Mouse (Mus musculus) urinary bladder, postnatal 4 days (tissue): ENCODE measurements around the gene Pdcl2.
A peak's percentile ranks its signal among the peaks of the same experiment; 100 is the strongest.

Source experiments
- DNase-seq, 2 experiments: peaks; one replicate each; pipeline ENCODE4 v3.0.0; 2021 to 2022; ENCODE audit warnings: low spot score in 2 of 2

Pdcl2 gene

GRCm38 (mm10) chr5:76330953-76331352, at the start of gene Pdcl2:
TSS of gene Pdcl2 (minus strand) at chr5:76331156.
- no peak for DNase-seq

- no peak for DNase-seq
These were observed 48.3 kb upstream of the Pdcl2 start for GRCm38 (mm10) chr5:76379216-76379615.

GRCm38 (mm10) chr5:76369215-76369840, 38.4 kb upstream of the Pdcl2 start:
- no peak for DNase-seq

- DNase-seq: no peak
These were observed 34.5 kb upstream of the Pdcl2 start for GRCm38 (mm10) chr5:76365406-76365805.

GRCm38 (mm10) chr5:76363453-76364104, 32.6 kb upstream of the Pdcl2 start, which contains the start of gene Nmu:
TSS of gene Nmu (minus strand) at chr5:76363788.
- DNase-seq: no peak

GRCm38 (mm10) chr5:76360786-76361185, 29.8 kb upstream of the Pdcl2 start:
- no peak for DNase-seq

GRCm38 (mm10) chr5:76360057-76360456, 29.1 kb upstream of the Pdcl2 start:
- DNase-seq: no peak

GRCm38 (mm10) chr5:76351953-76352611, 21.1 kb upstream of the Pdcl2 start:
- no peak for DNase-seq

GRCm38 (mm10) chr5:76351537-76351936, 20.6 kb upstream of the Pdcl2 start:
- no peak for DNase-seq

GRCm38 (mm10) chr5:76346137-76346536, 15.2 kb upstream of the Pdcl2 start:
- no peak for DNase-seq

- no peak for DNase-seq
These were observed 10.0 kb upstream of the Pdcl2 start for GRCm38 (mm10) chr5:76340931-76341330.

- no peak for DNase-seq
These were observed 6.1 kb upstream of the Pdcl2 start for GRCm38 (mm10) chr5:76337100-76337499.

- no peak for DNase-seq
These were observed 2.9 kb upstream of the Pdcl2 start for GRCm38 (mm10) chr5:76333833-76334232.

- DNase-seq: no peak
These were observed 3.7 kb downstream of the Pdcl2 start for GRCm38 (mm10) chr5:76327296-76327695.

- no peak for DNase-seq
These were observed 5.8 kb downstream of the Pdcl2 start for GRCm38 (mm10) chr5:76325113-76325512.

GRCm38 (mm10) chr5:76321249-76322196, 9.4 kb downstream of the Pdcl2 start:
- DNase-seq: no peak

- no peak for DNase-seq
These were observed 22.8 kb downstream of the Pdcl2 start for GRCm38 (mm10) chr5:76308206-76308605.

- DNase-seq: no peak
These were observed 24.7 kb downstream of the Pdcl2 start for GRCm38 (mm10) chr5:76306261-76306660.

GRCm38 (mm10) chr5:76305616-76306015, 25.3 kb downstream of the Pdcl2 start:
- DNase-seq: no peak

- DNase-seq: peak; percentile 89
These were observed 26.3 kb downstream of the Pdcl2 start, which contains the start of gene Clock for GRCm38 (mm10) chr5:76304452-76305341. TSS of gene Clock (minus strand) at chr5:76304792.
